Mouse (Mus musculus): ENCODE data around the gene Micu1. TPM values are rescaled to one million over a fixed set of nuclear protein-coding genes. Genes with fewer than 3 reads are reported as not detected.

Micu1 gene
- total RNA-seq, 2 experiments from 2014 or later: 26.3 to 26.5 TPM

Other genes starting within 250 kb of the Micu1 start
- gene Gm10322, start 86.4 kb upstream of the Micu1 start, total RNA-seq (2014; fragmentation: Nextera tagmentation): not detected in 2 replicates
- not detected in 2 replicates for gene Gm10322, start 86.4 kb upstream of the Micu1 start, total RNA-seq (2017)
- gene Mcu, start 85.8 kb upstream of the Micu1 start, total RNA-seq (2014; fragmentation: Nextera tagmentation): 8.3 and 18.9 TPM in 2 replicates
- 19.5 and 22.0 TPM in 2 replicates for gene Mcu, start 85.8 kb upstream of the Micu1 start, total RNA-seq (2017)
- gene Dnajb12, start 177.1 kb downstream of the Micu1 start, total RNA-seq (2014; fragmentation: Nextera tagmentation): 27.1 and 35.8 TPM in 2 replicates
- 15.1 and 27.7 TPM in 2 replicates for gene Dnajb12, start 177.1 kb downstream of the Micu1 start, total RNA-seq (2017)
- 2.0 and 3.0 TPM in 2 replicates for gene Ddit4, start 249.4 kb downstream of the Micu1 start, total RNA-seq (2014; fragmentation: Nextera tagmentation)
- gene Ddit4, start 249.4 kb downstream of the Micu1 start, total RNA-seq (2017): 2.0 and 4.4 TPM in 2 replicates